Mouse (Mus musculus) bone marrow macrophage, adult 2 months (primary cell): ENCODE results near the gene Satb1. TPM values are rescaled to one million over a fixed set of nuclear protein-coding genes. Genes with fewer than 3 reads are reported as not detected.

Experiments
- H3K27ac ChIP-seq: 2 replicates; pipeline ENCODE4 v1.5.1; 2012; ENCODE audit warnings: low read depth, low read length; ENCODE audit not compliant: insufficient read depth
- H3K4me1 ChIP-seq: 2 replicates; pipeline ENCODE4 v1.6.1; 2012; ENCODE audit warnings: low read length; ENCODE audit not compliant: control insufficient read depth, insufficient read depth
- H3K4me3 ChIP-seq: 2 replicates; pipeline ENCODE4 v1.5.1; 2012; ENCODE audit warnings: mild to moderate bottlenecking, low read length, moderate library complexity; ENCODE audit not compliant: insufficient read depth
- CTCF ChIP-seq: IDR thresholded peaks from 2 replicates; pipeline ENCODE4 v1.5.1; 2012; ENCODE audit warnings: low read depth, mild to moderate bottlenecking, low read length, moderate library complexity
- POLR2A ChIP-seq: IDR thresholded peaks from 2 replicates; pipeline ENCODE4 v1.6.1; 2012; ENCODE audit warnings: mild to moderate bottlenecking, low read depth, low read length, borderline replicate concordance
- polyA plus RNA-seq: library from polyadenylated mRNA; stranded (reverse); fragments of >200 nt; gene quantifications from 2 replicates; pipeline ENCODE4 v1.2.4, GENCODE M21; 2012; ENCODE audit not compliant: missing spikeins, insufficient read depth, insufficient read length

The Satb1 gene
- polyA plus RNA-seq, 1 experiment, result 0.34 TPM

- H3K4me1 ChIP-seq, result 0 out of 2 replicates have a peak, but pooled peaks cover 3% of the 10 kb centered on the region
- no peak overlapping the region for H3K27ac ChIP-seq
- TF ChIP-seq POLR2A (no peak), CTCF (no peak)
- H3K4me3 ChIP-seq, result no peak overlapping the region
Measured at GRCm38 (mm10) chr17:51827922-51828410, 5.1 kb downstream of the Satb1 start.

- H3K4me3 ChIP-seq, result no peak overlapping the region
- H3K4me1 ChIP-seq, result no peaks in the 10 kb centered on the region
- H3K27ac ChIP-seq, result no peak overlapping the region
- TF ChIP-seq POLR2A (no peak), CTCF (no peak)
Measured at GRCm38 (mm10) chr17:51826461-51826860, 6.6 kb downstream of the Satb1 start.

GRCm38 (mm10) chr17:51814301-51814700 is 18.8 kb downstream of the Satb1 start:
- H3K4me1 ChIP-seq, result 0 out of 2 replicates have a peak, but pooled peaks cover 3% of the 10 kb centered on the region
- no peak overlapping the region for H3K4me3 ChIP-seq
- TF ChIP-seq POLR2A (no peak), CTCF (no peak)
- H3K27ac ChIP-seq, result no peak overlapping the region

- Histone ChIP-seq H3K27ac (no peak overlapping the region), H3K4me1 (0 out of 2 replicates have a peak, but pooled peaks cover 3% of the 10 kb centered on the region), H3K4me3 (peak overlapping the region; percentile 46)
- TF ChIP-seq CTCF, result no peak
- TF ChIP-seq POLR2A, result no peak
Measured at GRCm38 (mm10) chr17:51813784-51814120, 19.3 kb downstream of the Satb1 start.

- H3K27ac ChIP-seq, result no peak overlapping the region
- TF ChIP-seq CTCF, result no peak
- no peak for TF ChIP-seq POLR2A
- H3K4me3 ChIP-seq, result peak overlapping the region; percentile 59
- H3K4me1 ChIP-seq, result 0 out of 2 replicates have a peak, but pooled peaks cover 3% of the 10 kb centered on the region
Measured at GRCm38 (mm10) chr17:51812942-51813783, 19.9 kb downstream of the Satb1 start.

GRCm38 (mm10) chr17:51812261-51812941 is 20.7 kb downstream of the Satb1 start:
- Histone ChIP-seq H3K4me1 (0 out of 2 replicates have a peak, but pooled peaks cover 3% of the 10 kb centered on the region), H3K27ac (no peak overlapping the region), H3K4me3 (peak overlapping the region; percentile 59)
- no peak for TF ChIP-seq CTCF

GRCm38 (mm10) chr17:51811911-51812260 is 21.2 kb downstream of the Satb1 start:
- Histone ChIP-seq H3K4me1 (0 out of 2 replicates have a peak, but pooled peaks cover 3% of the 10 kb centered on the region), H3K27ac (no peak overlapping the region), H3K4me3 (peak overlapping the region; percentile 59; the same call in 1 of the 2 replicates)
- no peak for TF ChIP-seq CTCF
- TF ChIP-seq POLR2A, result no peak

GRCm38 (mm10) chr17:51811086-51811868 is 21.8 kb downstream of the Satb1 start:
- no peak overlapping the region for H3K4me3 ChIP-seq
- TF ChIP-seq POLR2A (no peak), CTCF (no peak)
- H3K4me1 ChIP-seq, result 0 out of 2 replicates have a peak, but pooled peaks cover 3% of the 10 kb centered on the region
- no peak overlapping the region for H3K27ac ChIP-seq

- H3K27ac ChIP-seq, result no peak overlapping the region
- H3K4me3 ChIP-seq, result no peak overlapping the region
- TF ChIP-seq POLR2A, result no peak
- no peak for TF ChIP-seq CTCF
- no peaks in the 10 kb centered on the region for H3K4me1 ChIP-seq
Measured at GRCm38 (mm10) chr17:51807429-51807828, 25.7 kb downstream of the Satb1 start.
